Mouse (Mus musculus): Measurements from ENCODE around the gene Leap2.
"Not testable (repeated sequence)": the region's sequence is repeated elsewhere in the genome, so short reads cannot be mapped to it uniquely, and the experiment has no call there.

Leap2 gene

DNA sequence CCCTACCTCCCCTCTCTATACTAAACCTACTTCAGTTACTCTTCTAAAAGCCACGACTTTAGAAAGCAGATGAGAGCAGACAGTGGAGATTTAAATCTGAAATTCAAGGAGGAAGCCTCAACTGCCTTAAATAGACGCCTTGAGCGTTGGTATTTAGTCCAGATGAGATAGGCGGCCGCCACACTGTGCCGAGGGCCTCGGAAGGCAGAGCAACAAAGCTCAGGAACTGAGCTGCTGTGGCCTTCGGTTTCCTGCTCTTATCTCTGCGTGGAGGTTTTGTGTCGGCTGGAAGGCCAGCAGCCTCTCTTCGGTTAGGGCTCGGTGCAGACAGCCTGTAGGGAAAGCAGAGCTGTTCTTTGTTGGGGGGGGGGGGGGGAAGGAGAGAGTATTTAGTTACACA lies 19.0 kb upstream of the Leap2 start:
- no peak for DNase-seq (ENCODE audit: low spot score)

DNA sequence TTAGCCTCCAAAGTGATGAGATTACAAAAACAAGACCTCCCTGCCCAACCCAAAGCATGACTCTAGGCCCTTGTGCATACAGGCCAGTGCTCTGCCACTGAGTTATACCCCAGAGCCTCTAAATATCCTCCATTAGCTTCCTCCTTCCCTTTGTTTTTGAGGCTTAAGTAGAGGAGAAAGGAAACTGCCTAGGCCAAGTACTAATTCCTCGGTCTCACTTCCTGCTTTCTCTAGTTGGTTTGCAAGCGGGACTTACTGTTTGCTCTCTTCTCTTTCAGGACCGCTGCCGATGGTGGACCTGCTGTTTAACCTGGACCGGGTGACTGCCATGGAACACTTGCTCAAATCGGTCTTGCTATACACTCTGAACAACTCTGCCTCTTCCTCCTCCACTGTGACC lies 13.4 kb upstream of the Leap2 start:
- no peak for DNase-seq (ENCODE audit: low spot score)

DNA sequence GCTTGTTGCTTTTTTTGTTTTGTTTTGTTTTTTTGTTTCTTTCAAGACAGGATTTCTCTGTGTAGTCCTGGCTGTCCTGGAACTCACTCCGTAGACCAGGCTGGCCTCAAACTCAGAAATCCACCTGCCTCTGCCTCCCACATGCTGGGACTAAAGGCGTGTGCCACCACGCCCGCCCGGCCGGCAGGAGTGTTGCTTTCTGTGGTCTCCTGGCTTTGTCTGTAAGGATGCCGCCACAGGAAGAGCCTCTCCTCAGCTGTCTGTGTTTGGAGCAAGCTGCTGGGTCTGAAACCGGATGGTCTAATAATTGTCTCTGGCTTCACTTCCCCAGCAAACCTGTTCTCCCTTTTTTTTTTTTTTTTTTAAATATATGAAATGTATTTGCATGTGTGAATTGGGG lies 12.5 kb upstream of the Leap2 start:
- no peak for DNase-seq (ENCODE audit: low spot score)

DNA sequence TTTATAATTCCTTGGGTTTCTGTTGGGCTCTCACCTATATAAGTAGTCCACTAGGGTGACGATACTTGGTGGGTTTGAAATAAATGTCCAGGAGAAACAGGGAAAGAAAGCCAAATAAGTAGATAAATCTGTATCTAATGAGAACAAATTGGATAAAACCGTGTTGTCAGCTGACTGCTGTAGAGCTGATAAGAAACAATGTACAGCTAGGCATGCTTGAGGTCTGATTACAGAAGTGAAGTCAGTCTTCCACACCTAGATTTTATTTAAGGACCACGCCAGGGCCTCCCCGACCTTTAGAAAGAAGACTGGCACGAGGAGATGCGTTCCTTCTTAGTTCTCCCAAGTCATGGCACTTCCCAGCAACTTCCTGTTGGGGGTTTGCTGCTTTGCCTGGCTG lies 10.1 kb upstream of the Leap2 start:
- DNase-seq (ENCODE audit: low spot score) = no peak

DNA sequence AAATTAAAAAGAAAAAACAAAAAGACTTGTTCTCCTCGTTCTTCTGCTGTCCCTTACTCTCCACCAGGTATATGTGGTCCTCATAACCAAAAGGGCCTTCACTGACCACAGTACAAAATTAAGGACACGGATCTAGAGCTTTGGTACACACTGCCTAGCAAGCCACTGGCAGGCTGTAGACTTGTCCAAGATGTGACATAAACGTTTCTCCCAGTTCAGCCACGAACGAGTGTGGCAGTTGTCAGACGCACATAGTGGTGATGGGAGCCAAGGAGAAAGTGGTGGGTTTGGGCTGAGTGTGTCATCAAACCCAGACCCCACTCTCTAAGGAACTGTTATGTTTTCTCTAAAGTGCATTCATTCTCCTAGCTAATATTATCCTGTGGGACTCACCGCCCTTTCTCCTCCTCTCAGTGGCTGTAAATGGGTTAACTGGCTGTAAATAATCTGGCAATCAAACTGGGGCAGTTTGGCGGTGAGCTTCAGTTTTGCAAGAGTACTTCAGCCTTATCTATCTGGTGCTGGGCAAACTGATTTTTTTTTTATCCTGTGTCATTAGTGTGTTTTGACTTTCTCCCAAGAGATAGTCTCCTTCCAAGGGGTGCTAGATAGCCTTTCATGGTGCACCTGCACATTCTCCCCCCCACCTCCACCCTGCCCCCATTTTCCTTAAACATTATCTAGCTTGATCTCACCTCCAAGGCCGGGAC lies 8.5 kb upstream of the Leap2 start:
- no peak for DNase-seq (ENCODE audit: low spot score)

DNA sequence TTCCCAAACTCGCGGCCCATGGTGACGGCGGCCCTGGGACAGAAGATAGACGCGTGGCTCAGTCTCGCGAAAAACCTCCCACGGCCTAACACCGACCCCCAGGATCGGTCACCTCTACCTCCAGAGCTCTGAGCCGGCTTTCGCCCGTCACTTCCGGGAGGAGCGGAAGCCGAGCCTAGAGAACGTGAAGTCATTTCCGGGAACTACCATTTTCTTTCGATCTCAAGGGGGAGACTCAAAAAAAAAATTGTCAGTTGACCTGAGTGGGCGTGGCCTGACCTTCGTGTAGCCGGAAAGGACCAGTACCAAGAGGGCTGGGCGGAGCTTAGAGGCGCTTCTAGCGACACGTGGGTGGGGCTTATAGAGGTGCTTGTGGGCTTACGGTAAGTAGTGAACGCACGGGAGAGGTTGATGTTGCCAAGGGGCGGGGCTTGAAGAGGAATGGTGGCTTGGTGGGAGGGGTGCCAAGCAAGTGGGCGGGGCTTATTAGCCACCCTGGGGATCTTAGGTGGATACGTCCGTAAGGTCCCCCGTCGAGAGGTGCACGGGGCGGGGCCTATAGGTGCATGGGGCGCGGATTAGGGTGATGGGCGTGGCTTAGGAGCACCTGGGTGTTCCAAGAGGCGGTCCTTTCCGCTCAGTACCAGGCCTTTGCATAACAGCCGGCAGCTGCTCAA lies 7.8 kb upstream of the Leap2 start, which contains the start of the genes Uqcrq and Gdf9:
TSS of gene Uqcrq (minus strand) at position 162 of the 677 bp plus-strand sequence.
TSS of gene Gdf9 (plus strand) at position 354 of the 677 bp plus-strand sequence.
- peak; percentile 96 for DNase-seq (ENCODE audit: low spot score)

DNA sequence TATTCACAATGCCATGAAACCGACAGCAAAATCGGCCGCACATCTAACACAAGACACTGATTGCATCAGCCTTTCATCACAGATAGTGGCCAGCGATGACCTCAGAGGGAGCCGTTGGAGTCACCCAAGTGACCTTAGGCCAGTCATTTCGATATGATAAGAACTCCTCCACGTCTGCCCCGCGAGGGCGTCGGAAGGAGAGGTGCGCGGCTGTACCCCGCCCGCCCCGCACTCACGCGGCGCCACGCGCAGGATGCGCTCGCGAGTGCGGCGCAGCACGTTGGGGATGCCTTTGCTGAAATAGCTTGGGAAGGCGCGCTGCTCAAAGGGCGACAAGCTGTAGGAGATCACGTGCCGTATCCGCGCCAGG lies 7.3 kb upstream of the Leap2 start:
- DNase-seq (ENCODE audit: low spot score) = no peak

DNA sequence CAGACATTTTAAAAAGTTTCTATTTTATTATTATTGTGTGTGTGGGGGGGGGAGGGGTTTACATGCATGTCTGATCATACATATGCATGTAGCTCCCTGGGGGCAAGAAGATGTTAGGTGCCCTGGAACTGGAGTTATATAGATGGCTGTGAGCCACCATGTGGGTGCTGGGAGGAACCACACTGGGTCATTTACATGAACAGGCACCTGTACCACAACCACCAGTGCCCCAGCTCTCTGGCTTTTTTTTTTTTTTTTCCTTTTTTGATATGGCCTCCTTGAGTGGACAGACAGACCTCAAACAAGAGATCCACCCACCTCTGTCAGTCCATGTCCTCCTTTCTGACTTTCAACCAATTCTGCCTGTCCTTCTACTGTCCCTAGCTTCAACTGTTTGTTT lies 6.2 kb upstream of the Leap2 start:
- DNase-seq (ENCODE audit: low spot score) = no peak

DNA sequence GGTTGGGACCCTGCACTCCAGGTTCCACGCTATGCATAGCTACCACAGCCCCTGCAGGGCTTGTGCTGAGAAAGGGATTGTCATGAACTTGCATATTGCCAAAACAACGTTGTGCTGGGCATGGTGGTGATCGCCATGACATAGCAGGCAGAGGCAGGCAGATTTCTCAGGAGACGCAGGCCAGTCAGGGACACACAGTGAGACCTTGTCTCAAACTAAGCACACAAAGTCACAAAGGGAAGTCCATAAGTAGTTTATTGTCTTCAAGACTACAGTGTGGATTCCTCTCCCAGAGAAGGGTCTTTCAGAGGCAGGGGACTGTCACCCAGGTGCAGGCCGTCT lies 5.7 kb upstream of the Leap2 start:
- DNase-seq (ENCODE audit: low spot score) = no peak

DNA sequence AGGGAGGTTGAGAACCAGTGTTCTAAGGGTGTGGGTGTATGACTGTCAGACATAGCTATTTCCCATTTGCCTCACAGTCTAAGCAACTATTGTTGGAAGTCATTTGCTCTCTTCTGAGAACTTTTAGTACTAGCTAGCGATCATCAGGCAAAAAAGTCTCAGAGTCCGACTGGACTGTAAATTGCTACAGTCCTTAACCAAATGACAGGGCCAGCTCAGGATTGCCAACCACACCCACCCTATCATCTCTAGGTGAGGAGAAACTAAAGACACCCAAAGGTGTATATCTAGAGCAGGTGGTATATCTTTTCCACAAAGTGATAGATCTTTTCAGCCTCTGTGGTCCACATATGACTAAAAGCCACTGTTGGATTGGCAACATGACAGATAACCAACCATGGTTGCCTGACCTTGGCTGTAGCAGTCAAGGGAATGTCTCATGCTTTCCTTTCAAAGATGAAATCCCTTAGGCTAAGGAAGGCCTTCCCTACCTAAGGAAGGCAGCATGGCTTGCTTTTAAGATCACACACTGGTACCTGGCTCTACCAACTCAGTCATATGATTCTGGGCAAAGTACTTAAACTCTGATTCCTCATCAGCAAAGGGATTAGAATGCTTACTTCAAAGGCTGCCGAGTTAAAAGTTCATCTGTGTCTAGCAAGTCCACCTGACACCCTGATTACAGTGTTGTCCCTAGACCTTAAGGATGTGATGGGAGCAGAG lies 5.2 kb upstream of the Leap2 start:
- DNase-seq (ENCODE audit: low spot score) = no peak

DNA sequence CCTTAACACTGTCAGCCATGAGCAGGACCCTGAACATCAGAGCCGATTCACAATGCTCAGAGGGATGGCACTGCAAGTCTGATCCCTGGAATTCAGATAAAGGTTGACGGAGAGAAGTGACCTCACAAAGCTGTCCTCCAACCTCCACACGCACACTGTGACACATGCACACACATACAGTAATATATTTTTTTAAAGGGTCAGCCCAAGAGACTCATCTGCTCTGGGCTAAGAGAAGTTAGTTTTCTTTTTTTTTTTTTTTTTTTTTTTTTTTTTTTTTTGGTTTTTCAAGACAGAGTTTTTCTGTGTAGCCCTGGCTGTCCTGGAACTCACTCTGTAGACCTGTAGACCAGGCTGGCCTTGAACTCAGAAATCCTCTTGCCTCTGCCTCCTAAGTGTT lies 3.9 kb upstream of the Leap2 start:
- DNase-seq (ENCODE audit: low spot score) = not testable (repeated sequence)

DNA sequence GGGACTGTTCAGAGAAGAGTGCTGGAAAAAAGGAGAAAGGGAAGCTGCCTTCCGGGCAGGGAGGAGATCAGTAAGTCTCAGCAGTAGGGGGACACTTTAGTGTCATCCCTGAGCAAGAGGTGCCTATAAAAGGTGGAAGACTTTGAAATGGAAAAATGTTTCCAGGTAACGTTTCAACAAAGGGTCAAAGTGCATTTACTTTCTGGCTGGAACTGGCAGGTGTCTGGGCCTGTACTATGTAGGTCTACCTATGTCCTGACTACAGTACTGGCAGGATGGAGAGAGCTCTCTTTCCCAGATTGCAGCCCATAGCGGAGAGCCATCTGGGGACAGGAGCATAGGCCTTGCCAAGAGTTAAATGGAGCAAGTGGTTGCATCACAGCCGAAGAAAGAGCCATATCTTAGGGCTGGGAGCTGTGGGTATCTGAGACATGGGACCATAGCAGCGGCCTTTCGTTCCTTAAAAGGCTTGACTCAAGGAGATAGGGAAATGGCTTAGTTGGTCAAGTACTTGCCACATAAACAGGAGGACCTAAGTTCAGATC lies 2.8 kb upstream of the Leap2 start:
- DNase-seq (ENCODE audit: low spot score) = no peak

DNA sequence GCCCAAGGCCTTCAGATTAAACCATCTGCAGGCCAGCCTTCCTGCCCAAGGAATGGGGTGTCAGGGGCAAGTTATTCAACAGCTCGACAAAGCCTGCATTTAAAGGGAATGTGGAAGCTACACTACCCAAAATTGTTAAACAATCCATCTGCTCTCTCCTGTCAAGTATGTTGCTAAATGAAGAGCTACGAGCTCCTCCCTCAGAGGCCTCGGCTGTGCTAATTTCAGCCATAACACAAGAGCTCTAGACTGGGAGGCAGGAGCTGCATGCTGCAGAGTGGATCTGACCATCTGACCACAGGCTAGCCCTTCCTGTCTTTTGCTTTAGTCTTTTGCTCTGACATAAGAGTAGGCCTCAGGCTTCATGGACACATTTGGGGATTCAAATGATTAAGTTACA lies 2.3 kb upstream of the Leap2 start:
- DNase-seq (ENCODE audit: low spot score) = no peak

DNA sequence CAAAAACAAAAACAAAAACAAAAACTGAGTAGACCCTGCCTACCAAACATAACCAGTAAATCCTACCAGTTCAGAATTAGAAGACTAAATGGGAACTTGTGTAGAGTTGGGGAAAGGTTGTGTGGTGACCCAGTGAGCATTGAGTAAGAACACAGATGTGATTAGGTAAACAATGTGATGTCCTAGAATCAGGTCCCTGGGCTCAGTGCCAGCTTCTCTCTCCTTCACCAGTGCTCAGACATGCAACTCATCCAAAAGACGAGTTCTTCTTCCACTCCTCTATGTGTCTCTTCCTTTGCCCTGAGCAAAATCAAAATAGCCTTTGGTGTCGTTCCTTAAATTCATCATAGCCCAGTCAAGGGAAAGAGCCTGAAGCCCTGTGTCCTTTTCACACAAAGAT lies 1.9 kb upstream of the Leap2 start:
- DNase-seq (ENCODE audit: low spot score) = no peak

DNA sequence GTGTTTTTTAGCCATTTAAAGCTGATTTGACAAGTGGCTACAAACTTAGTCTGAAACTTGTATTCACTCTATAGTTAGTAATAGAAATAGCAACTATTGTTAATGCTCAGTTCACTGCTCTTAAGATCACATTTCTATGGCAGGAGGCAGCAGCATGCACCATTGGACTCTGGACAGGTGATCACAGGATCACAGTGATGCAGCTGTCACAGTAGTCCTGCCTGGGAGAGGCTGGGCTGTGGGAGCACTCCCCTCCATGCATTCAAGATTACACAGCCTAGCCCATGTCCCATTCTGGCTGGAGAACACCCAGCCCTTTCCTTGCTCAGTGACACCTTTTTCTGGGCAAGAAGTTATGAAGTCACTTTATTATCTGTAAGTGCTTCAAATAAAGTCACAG lies 4.9 kb downstream of the Leap2 start:
- no peak for DNase-seq (ENCODE audit: low spot score)

DNA sequence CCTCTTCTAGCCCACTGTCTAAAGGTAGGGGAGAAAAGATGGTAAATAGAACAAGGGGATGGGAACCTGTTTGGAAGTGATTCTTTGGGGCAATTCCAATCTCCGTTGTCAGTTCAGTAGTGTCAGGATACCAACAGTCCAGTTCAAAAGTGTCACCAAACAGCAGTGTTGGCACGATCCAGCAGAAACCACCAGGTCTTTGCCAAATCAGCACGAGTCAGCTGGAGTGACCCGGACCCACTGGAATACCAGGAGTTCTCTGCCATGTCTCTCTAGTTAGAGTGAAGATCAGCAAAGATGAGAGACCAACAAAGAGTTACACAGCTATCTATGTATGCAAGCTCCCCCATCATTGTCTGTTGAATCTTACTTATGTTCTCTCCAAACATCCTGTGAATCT lies 9.1 kb downstream of the Leap2 start:
- DNase-seq (ENCODE audit: low spot score) = no peak

DNA sequence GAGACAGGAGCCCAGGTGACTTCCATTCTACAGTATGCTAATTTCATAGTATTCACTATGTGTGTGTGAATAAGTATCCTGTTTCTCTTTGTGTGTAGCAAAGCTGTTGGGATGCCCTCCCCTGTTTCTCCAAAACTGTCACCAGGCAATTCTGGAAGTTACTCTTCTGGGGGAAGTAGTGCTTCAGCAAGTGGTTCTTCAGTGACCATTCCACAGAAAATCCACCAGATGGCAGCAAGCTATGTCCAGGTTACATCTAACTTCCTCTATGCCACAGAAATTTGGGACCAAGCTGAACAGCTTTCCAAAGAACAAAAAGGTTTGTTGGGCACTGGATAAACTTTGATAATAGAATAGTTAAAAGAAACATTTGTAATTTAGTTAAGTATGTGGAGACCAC lies 11.2 kb downstream of the Leap2 start:
- DNase-seq (ENCODE audit: low spot score) = no peak

DNA sequence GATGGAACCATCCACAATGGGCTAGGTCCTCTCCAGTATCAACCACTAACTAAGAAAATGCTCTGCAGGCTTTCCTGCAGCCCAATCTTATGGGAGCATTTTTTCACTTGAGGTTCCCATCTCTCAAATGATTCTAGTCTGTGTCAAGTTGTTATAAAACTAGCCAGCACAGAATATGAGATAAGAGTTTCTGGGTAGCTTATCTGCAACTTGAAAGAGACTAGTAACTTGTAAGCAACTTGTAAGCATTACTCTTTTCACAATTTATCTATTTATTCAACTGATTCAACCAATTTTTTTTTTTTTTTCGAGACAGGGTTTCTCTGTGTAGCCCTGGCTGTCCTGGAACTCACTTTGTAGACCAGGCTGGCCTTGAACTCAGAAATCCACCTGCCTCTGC lies 19.3 kb downstream of the Leap2 start:
- no peak for DNase-seq (ENCODE audit: low spot score)

DNA sequence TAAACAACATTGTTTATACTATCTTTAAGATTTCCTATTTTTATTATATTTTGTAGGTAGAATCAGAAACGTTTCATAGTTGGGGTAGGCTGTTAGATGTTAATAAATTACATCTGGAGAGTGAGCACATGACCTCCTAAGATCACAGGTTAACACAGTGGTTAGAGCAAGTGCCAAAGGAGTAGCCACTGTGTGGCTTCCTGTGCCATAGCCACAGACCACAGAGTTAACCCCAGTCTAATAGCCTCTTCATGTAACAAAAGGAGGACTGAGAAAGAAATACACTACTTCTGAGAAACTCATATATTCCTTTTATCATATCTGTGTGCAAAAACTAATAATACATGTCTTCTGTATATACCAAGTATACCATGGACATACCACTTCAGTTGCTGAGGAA lies 29.1 kb downstream of the Leap2 start:
- DNase-seq (ENCODE audit: low spot score) = no peak

DNA sequence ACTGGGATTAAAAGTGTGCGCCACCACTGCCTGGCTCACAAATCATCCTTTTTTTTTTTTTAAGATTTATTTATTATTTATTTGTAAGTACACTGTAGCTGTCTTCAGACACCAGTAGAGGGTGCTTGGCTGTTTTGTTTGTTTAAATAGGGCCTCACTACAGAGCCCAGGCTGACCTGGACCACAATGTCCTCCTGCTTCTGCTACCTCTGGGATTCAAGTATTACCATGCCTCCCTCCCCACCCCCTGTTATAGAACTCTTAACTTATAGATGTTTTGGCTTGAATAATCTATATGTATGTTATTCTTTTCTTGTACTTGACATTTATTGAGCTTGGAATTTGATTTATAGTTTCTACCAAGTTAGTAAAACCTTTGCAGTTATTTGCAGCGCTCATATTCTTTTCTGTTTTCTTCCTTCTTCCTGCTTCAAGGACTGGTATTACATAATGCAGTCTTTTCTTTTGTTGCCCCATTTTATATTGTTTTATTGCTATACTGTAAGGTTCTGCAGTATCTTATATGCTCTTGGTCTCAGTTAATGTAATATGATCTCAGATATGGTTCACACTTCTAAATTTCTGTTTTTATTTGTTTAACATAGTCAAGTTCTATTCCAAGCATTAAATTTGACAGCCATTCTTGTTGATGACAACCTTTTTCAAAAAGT lies 39.1 kb downstream of the Leap2 start:
- DNase-seq (ENCODE audit: low spot score) = no peak

DNA sequence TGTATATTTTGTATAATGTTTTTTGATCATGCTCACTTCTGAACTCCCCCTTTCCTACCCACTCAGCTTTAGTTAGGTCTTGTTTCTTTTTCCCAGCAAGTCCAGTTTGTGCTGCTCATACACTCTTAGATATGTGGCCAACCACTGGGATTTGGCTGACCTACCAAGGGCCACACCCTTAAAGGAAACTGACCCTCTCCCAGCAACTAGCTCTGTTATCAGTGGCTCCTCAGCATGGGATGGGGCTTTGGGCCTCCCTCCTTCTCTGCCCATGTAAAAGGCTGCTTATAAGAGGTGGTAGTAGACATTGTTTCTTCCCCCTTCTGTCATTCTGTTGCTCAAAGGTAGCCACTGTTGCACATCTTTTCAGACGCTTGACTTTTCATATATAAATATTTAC lies 44.1 kb downstream of the Leap2 start:
- no peak for DNase-seq (ENCODE audit: low spot score)

Measured in spleen, adult 12 weeks (tissue).